Mouse (Mus musculus) heart, embryonic 11.5 days (tissue): ENCODE data around the gene Arhgap23. TPM values are rescaled to one million over a fixed set of nuclear protein-coding genes. Genes with fewer than 3 reads are reported as not detected.

Experiments used
- ATAC-seq: fragments of 200-750 bp; cut with Nextera tagmentation; replicated peaks from 2 replicates; pipeline ENCODE4 v1.8.0; 2017; ENCODE audit warnings: moderate library complexity; ENCODE audit not compliant: insufficient number of reproducible peaks, low FRiP score, low TSS enrichment
- H3K27ac ChIP-seq: fragments of 300-500 bp; sonication (generic); 2 replicates; pipeline ENCODE4 v1.5.1; 2014; ENCODE audit warnings: mild to moderate bottlenecking, low read depth, low read length
- H3K27me3 ChIP-seq: fragments of 300-500 bp; sonication (generic); 2 replicates; pipeline ENCODE4 v1.6.1; 2014; ENCODE audit warnings: mild to moderate bottlenecking, low read length, mixed read lengths; ENCODE audit not compliant: control insufficient read depth, insufficient read depth
- H3K36me3 ChIP-seq: fragments of 300-500 bp; sonication (generic); 2 replicates; pipeline ENCODE4 v1.6.1; 2014; ENCODE audit warnings: mild to moderate bottlenecking, low read length, moderate library complexity, mixed read lengths; ENCODE audit not compliant: control insufficient read depth, insufficient read depth
- H3K4me1 ChIP-seq: fragments of 300-500 bp; sonication (generic); 2 replicates; pipeline ENCODE4 v1.6.1; 2014; ENCODE audit warnings: low read length; ENCODE audit not compliant: control insufficient read depth, insufficient read depth
- H3K4me2 ChIP-seq: fragments of 300-500 bp; sonication (generic); 2 replicates; pipeline ENCODE4 v1.6.1; 2014; ENCODE audit warnings: mild to moderate bottlenecking, moderate library complexity
- H3K4me3 ChIP-seq: fragments of 300-500 bp; sonication (generic); 2 replicates; pipeline ENCODE4 v1.5.1; 2014; ENCODE audit warnings: low read depth, low read length
- H3K9ac ChIP-seq: fragments of 300-500 bp; sonication (generic); 2 replicates; pipeline ENCODE4 v1.6.1; 2014; ENCODE audit warnings: mild to moderate bottlenecking, low read depth, low read length, moderate library complexity
- H3K9me3 ChIP-seq: fragments of 300-500 bp; sonication (generic); replicated peaks from 2 replicates; pipeline ENCODE4 v1.6.1; 2016; ENCODE audit warnings: low read length; ENCODE audit not compliant: control insufficient read depth
- WGBS: fragments of 180-500 bp; shearing (Covaris S2); extraction: QIAGEN DNeasy Blood & Tissue Kit; methylation state at CpG from one replicate; pipeline ENCODE4 v1.1.7; 2014; ENCODE audit not compliant: insufficient replicate concordance; 5-methylcytosine and 5-hydroxymethylcytosine counted together
- polyA plus RNA-seq: library from polyadenylated mRNA; unstranded; fragments of >200 nt; fragmentation: Nextera tagmentation; extraction: Ambion mirVana; gene quantifications from 2 replicates; pipeline ENCODE4 v1.2.1, GENCODE M21; 2014

Arhgap23 gene
- polyA plus RNA-seq, 1 experiment from 2014 or later = 8.3 TPM

DNA sequence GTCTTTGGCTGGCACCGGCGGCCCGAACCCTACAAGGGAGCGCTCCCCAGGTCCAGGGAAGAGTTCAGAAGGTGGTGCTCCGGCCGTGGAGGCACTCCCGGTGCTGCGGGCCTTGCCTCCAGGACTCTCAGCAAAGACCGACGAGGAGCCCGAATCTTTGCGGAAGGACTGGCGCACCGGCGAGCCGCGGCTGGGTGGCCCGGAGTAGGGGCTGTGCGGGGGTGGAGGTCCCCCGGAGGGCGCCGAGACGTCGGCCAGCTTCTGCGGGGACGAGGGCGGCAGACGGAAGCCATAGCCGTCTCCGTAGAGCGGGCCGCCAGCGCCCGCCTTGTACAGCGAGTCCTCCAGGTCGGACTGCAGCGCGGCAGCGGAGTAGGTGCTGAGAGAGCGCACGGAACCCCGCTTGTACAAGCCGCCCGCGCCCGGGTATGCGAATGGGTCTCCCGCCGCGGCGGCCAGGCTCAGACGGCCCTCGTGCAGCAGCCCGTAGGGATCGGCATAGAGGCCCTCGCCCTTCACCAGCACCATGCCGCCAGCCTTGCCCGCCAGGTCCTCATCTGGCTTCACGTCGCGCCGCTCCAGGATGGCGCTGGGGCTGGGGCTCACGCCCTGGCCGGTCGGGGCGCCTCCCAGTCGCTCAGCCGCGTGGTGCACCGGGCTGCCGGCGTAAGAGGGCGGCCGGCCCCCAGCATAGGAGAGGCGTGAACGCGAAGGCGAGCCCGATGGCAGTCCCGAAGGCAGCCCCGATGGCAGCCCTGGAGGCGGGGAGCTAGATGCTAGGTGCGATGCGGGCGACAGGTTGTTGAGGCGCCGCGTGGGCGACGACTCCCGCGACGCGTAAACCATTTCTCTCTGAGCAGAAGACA is 119.3 kb downstream of the Arhgap23 start:
- H3K9ac ChIP-seq = no peak overlapping the region
- 1% methylated on average over 95 of the region's 95 CpGs for WGBS

DNA sequence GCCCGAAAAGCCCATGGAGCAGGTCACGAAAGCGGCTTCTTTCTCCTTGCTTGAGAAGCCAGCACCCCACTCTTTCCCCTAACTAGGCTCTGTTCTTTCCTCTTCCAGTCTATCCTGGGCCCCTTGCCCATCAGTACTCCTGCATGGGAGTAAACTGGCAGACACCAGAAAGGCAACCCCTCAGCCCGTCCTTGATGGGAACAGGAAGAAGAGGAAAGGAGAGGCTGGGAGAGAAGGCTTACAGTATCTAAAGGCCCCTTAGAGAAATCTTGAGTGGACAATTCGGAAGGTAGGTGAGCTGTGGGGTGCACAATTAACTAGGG is 119.9 kb downstream of the Arhgap23 start:
- Histone ChIP-seq H3K27me3 (peaks cover 84% of the 10 kb centered on the region), H3K9ac (no peak overlapping the region), H3K9me3 (no peaks in the 10 kb centered on the region), H3K4me1 (peaks cover 34% of the 10 kb centered on the region), H3K4me3 (no peak overlapping the region; the same call in 1 of the 2 replicates), H3K36me3 (no peaks in the 10 kb centered on the region), H3K27ac (no peak overlapping the region), H3K4me2 (no peak overlapping the region)
- 25% methylated on average over 5 of the region's 5 CpGs for whole genome bisulfite sequencing
- no peak for ATAC-seq

More for the DNA sequence above, 119.3 kb downstream of the Arhgap23 start:
- Histone ChIP-seq H3K27me3 (peaks cover 83% of the 10 kb centered on the region), H3K27ac (no peak overlapping the region), H3K4me3 (peak overlapping the region; percentile 35), H3K4me2 (peak overlapping the region; percentile 58), H3K4me1 (peaks cover 34% of the 10 kb centered on the region), H3K9me3 (no peaks in the 10 kb centered on the region), H3K36me3 (no peaks in the 10 kb centered on the region)
- ATAC-seq = no peak

DNA sequence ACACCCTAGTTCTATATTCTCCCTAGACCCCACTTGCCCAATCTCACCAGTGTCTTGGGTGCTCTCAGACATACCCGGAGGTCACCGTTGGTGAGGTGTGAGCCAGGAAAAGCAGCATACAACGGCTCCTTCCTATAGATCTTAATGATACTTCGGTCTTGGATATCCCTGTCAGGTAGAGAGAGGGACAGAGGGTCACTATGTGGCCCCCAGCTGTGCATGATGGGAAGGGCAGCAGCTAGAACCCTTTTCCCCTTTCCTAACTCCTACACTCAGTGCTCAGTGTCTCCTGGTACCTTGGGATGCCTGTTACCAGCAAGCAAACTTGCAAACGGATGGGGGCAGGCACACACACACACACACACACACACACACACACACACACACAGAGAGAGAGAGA is 120.3 kb downstream of the Arhgap23 start:
- H3K4me2 ChIP-seq = no peak overlapping the region
- 42% methylated on average over 5 of the region's 5 CpGs for WGBS

DNA sequence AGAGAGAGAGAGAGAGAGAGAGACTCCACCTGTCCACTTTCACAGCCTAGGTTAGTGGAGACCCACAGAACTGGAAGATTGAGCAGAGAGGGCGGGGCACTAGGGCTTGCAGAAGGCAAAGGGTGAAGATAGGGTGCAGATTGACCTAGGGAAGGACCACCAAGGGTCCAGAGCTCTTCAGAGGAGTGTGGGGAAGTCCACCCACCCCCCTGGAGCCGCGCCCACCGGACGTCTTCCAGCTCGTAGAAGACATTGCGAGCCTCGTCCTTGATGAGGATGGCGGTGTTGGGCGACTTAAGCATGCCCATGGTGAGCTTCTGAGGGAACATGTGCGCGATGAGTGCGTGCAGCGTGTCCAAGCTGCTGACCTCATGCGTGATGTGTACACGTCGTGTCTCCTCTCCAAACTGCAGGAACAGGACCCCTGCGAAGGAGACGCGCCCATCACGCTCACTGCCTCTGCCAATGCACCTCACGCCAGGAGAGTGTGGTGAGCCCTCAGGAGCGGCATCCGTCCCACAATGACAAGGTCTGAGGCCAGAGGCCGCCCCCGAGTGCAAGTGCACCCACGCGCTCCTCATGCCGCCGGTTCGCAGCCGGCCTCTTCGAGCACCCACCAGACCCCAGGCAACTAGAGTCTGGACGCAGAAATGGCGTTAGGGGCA is 120.9 kb downstream of the Arhgap23 start:
- H3K4me1 ChIP-seq = peaks cover 34% of the 10 kb centered on the region
- H3K9me3 ChIP-seq = no peaks in the 10 kb centered on the region
- H3K36me3 ChIP-seq = no peaks in the 10 kb centered on the region
- peak overlapping the region; percentile 51 for H3K4me3 ChIP-seq
- H3K9ac ChIP-seq = no peak overlapping the region
- H3K4me2 ChIP-seq = peak overlapping the region; percentile 83
- 11% methylated on average over 35 of the region's 35 CpGs for WGBS
- ATAC-seq = no peak
- H3K27ac ChIP-seq = no peak overlapping the region
- peaks cover 79% of the 10 kb centered on the region for H3K27me3 ChIP-seq

More for the DNA sequence above, 120.3 kb downstream of the Arhgap23 start:
- Histone ChIP-seq H3K4me1 (peaks cover 34% of the 10 kb centered on the region), H3K9me3 (no peaks in the 10 kb centered on the region), H3K36me3 (no peaks in the 10 kb centered on the region), H3K27me3 (peaks cover 81% of the 10 kb centered on the region), H3K27ac (no peak overlapping the region), H3K4me3 (no peak overlapping the region), H3K9ac (no peak overlapping the region)
- ATAC-seq = no peak

DNA sequence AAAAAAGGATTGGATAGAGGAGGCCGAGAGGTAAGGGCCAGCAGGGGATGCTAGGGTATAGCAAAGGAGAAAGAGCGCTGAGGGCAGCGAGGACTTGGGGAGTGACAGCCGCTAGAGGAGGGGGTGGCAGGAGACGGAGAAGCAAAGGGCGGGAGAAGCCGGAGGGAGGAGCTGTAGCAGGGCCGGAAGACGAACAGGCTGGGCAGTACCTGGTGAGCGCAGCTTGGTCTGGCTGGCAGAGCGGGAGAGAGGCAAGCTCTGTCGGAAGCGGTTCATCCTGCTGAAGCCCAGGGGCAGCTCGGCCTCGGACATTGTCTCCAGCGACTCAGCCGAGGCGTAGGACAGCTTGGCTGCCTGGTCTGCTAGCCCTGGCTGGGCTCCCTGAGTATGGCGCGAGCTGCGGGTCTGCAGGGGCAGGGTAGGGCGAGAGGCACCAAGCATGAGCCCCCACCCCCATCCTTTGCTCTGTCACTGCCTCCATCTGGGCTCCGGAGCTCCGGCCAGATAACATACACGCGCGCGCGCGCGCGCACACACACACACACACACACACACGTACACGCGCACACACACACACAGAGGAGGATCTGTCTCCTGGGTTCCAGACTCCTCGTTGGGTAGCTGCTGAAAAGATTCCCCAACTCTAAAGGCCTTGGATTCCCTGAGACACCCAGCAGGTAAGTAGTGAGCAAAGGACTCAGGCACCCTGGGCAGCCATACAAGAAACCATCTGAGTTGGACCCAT is 121.7 kb downstream of the Arhgap23 start:
- no peaks in the 10 kb centered on the region for H3K9me3 ChIP-seq
- H3K27me3 ChIP-seq = peaks cover 82% of the 10 kb centered on the region
- H3K4me2 ChIP-seq = peak overlapping the region; percentile 83
- 0 out of 2 replicates have a peak, but pooled peaks have one; percentile 32 for ATAC-seq
- no peaks in the 10 kb centered on the region for H3K36me3 ChIP-seq
- peaks cover 32% of the 10 kb centered on the region for H3K4me1 ChIP-seq
- no peak overlapping the region for H3K27ac ChIP-seq
- WGBS = under 1% methylated on average over 36 of the region's 36 CpGs
- H3K9ac ChIP-seq = peak overlapping the region; percentile 58
- peak overlapping the region; percentile 51 for H3K4me3 ChIP-seq

DNA sequence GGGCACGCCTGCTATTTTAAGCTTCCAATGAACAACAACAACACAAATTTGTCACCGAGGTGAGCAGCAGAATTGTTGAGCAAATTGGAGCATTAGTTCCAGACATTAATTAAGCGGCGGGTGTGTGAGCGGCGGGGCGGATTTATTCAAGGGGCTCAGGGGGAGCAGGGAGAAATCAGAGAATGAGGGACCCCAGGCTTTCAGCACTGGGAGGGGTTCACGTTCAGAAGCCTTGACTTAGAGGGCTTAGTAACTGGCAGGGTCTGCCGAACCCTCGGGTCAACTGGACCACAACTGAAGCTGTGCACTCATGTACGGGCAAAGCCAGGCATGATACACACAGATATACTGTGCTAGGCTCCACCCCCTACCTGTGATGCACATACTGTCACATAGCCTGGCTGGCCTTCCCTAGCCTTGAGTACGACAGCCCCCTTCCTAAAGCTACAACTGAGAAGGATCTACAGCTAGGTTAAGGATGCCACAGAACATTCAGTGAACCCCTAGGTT is 122.3 kb downstream of the Arhgap23 start:
- Histone ChIP-seq H3K9ac (no peak overlapping the region), H3K36me3 (no peaks in the 10 kb centered on the region), H3K4me2 (peak overlapping the region; percentile 83), H3K4me3 (peak overlapping the region; percentile 51; the same call in 1 of the 2 replicates), H3K4me1 (peaks cover 26% of the 10 kb centered on the region), H3K27me3 (peaks cover 82% of the 10 kb centered on the region), H3K27ac (no peak overlapping the region), H3K9me3 (no peaks in the 10 kb centered on the region)
- WGBS = 28% methylated on average over 12 of the region's 12 CpGs
- no peak for ATAC-seq

DNA sequence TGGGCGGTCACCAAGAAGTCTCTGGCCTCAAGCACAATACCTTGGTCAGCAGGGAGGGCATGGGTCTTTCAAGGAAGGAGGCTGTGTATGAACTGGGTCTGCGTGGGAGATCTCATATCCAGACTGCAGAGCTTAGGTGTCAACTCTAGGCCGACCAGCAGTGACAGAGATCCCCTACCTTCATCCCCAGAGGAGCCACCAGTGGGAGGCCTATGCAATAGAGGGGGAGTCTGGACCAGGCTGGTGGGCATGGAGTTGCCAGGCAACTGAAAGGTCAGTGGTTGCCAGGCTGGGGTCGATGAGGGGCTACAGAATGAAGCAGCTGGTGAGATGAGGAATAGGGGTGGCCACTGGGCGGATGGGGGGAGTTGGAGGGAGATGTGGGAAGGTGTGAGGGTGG is 124.3 kb downstream of the Arhgap23 start:
- no peak overlapping the region for H3K4me3 ChIP-seq
- ATAC-seq = no peak
- H3K9me3 ChIP-seq = no peaks in the 10 kb centered on the region
- H3K4me1 ChIP-seq = peaks cover 14% of the 10 kb centered on the region
- no peaks in the 10 kb centered on the region for H3K36me3 ChIP-seq
- WGBS = 67% methylated on average over 5 of the region's 5 CpGs
- H3K27me3 ChIP-seq = peaks cover 82% of the 10 kb centered on the region
- no peak overlapping the region for H3K4me2 ChIP-seq
- no peak overlapping the region for H3K9ac ChIP-seq
- no peak overlapping the region for H3K27ac ChIP-seq

DNA sequence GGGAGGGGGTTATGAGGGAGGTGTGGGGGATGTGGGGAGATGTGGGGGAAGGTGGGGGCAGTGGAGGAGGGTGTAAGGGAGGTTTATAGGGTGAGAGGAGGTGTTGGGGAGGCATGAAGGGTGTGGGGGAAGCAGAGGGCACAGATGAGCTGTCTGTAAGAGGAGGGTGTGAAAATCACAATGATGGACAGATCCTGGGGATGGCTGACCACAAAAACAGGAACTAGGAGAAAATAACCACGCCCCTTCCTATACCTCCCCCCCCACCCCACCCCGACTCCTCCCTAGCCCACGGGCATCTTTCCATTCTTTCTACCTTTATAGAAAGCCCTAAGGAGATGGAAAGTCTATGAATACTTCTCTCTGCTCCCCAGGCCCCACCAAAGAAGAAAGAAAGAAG is 124.8 kb downstream of the Arhgap23 start:
- WGBS = 62% methylated on average over 3 of the region's 3 CpGs
- no peak overlapping the region for H3K9ac ChIP-seq
- H3K27ac ChIP-seq = no peak overlapping the region
- ATAC-seq = no peak
- H3K4me3 ChIP-seq = no peak overlapping the region
- no peaks in the 10 kb centered on the region for H3K36me3 ChIP-seq
- peaks cover 82% of the 10 kb centered on the region for H3K27me3 ChIP-seq
- no peaks in the 10 kb centered on the region for H3K9me3 ChIP-seq
- H3K4me1 ChIP-seq = peaks cover 11% of the 10 kb centered on the region; the same call in 1 of the 2 replicates
- H3K4me2 ChIP-seq = no peak overlapping the region
